ENCODE assay signal across 16 mouse cellular contexts in the genomic region with DNA sequence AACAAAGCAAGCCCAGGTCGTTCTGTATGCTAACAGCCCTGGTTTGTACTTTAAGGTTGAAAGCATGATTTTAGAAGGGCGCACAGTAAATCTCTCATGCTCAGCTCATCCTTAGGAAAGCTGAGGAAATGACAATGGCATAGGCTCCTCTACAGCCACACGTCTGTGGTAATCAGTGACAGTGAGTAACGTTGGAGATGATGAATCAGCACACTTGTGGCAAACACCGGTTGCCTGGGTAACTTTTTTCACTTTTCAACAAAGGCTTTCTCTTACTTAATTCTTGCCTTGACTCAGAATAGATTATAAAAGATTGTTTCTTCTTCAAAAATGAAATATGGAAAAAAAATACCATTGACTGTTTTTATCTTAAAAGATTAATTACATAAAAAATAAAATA.
DNase-seq lines count a peak whose midpoint lies in the region; ATAC-seq and TF ChIP-seq lines count a peak whose summit lies in the region.
"Had no signal": no experiment of that assay in that cellular context is flagged by ENCODE, and none has a peak within 500 bp of the region (broad histone marks: within the 10 kb centered on the region; RNA-seq: fewer than 3 reads in every experiment).

No protein-coding gene starts in this region.

- no peak overlapping the region for H3K9ac ChIP-seq in heart, adult 2 months (ENCODE audit: low read depth, low read length)
- H3K9ac ChIP-seq in kidney, embryonic 14.5 days (ENCODE audit: low read depth, low read length): no peak overlapping the region
- H3K9ac ChIP-seq: embryonic facial prominence, embryonic 12.5 days; hindbrain, embryonic 13.5 days; limb, embryonic 13.5 days had no signal

- DNase-seq in adrenal gland, postnatal 14 days: peak; percentile 17
- no peak for DNase-seq in adrenal gland, postnatal 4 days (ENCODE audit: low spot score in 2 of 2)
- peak; percentile 65 for DNase-seq in NIH3T3 (ENCODE audit: low read depth)
- no peak for DNase-seq in left cerebral cortex, postnatal 14 days (ENCODE audit: low spot score in 2 of 2)
- DNase-seq in heart, adult 2 months: no peak
- DNase-seq: cerebellum, adult 11 months; gastrocnemius, postnatal 14 days had no signal

- intact Hi-C loops in left cerebral cortex, postnatal 14 days (cut with DNase I): no loop called here
- intact Hi-C loops in heart, adult 2 months (cut with DNase I): no loop called here

- peak; percentile 98 for ATAC-seq in granulocyte monocyte progenitor cell, adult 5-6 weeks (replicated peaks; ENCODE audit: poor library complexity, severe bottlenecking)
- ATAC-seq in megakaryocyte progenitor cell, adult 5-6 weeks (replicated peaks; ENCODE audit: poor library complexity): peak; percentile 87
- ATAC-seq in kidney, embryonic 14.5 days (ENCODE audit: low FRiP score, low TSS enrichment): no peak
- ATAC-seq: forebrain, embryonic 16.5 days had no signal

- H3K79me2 ChIP-seq in heart, adult 2 months (replicated peaks; ENCODE audit: control insufficient read depth, insufficient read depth, low read length): no peaks in the 10 kb centered on the region

- H3K27ac ChIP-seq in heart, adult 2 months: no peak overlapping the region
- H3K27ac ChIP-seq in kidney, embryonic 14.5 days (ENCODE audit: low read depth, low read length): no peak overlapping the region
- H3K27ac ChIP-seq: embryonic facial prominence, embryonic 12.5 days; hindbrain, embryonic 13.5 days; limb, embryonic 13.5 days; macrophage had no signal

- no peak for TF ChIP-seq CTCF in heart, adult 2 months (IDR thresholded peaks at IDR 0.05)

- WGBS in heart, adult 2 months: 55% methylated on average over 5 of the region's 5 CpGs
- WGBS in kidney, embryonic 14.5 days: 74% methylated on average over 5 of the region's 5 CpGs

- no peaks in the 10 kb centered on the region; the same call in 1 of the 2 replicates for H3K4me1 ChIP-seq in heart, adult 2 months (ENCODE audit: control insufficient read depth, insufficient read depth, low read length)
- 0 out of 2 replicates have a peak, but pooled peaks cover 5% of the 10 kb centered on the region for H3K4me1 ChIP-seq in kidney, embryonic 14.5 days (ENCODE audit: control insufficient read depth, insufficient read depth, low read length)
- H3K4me1 ChIP-seq: embryonic facial prominence, embryonic 12.5 days had no signal

- H3K4me3 ChIP-seq in heart, adult 2 months: no peak overlapping the region
- H3K4me3 ChIP-seq in kidney, embryonic 14.5 days (ENCODE audit: low read length): no peak overlapping the region
- H3K4me3 ChIP-seq: embryonic facial prominence, embryonic 12.5 days; hindbrain, embryonic 13.5 days; limb, embryonic 13.5 days had no signal

- TF ChIP-seq POLR2A in heart, adult 2 months (IDR thresholded peaks at IDR 0.05; ENCODE audit: insufficient read depth, low read depth, low read length): no peak

- TF ChIP-seq EP300 in heart, adult 2 months (IDR thresholded peaks at IDR 0.05; ENCODE audit: insufficient read depth, low read depth, low read length): no peak

- no peaks in the 10 kb centered on the region for H3K27me3 ChIP-seq in heart, adult 2 months (ENCODE audit: control insufficient read depth, insufficient read depth, low read length)
- H3K27me3 ChIP-seq in kidney, embryonic 14.5 days (ENCODE audit: control insufficient read depth, insufficient read depth, low read length): no peaks in the 10 kb centered on the region
- H3K27me3 ChIP-seq: CH12.LX; embryonic facial prominence, embryonic 12.5 days; hindbrain, embryonic 13.5 days; limb, embryonic 13.5 days had no signal

- H3K4me2 ChIP-seq in kidney, embryonic 14.5 days (replicated peaks; ENCODE audit: low read depth, low read length): no peak overlapping the region
- H3K4me2 ChIP-seq: embryonic facial prominence, embryonic 12.5 days; hindbrain, embryonic 13.5 days; limb, embryonic 13.5 days had no signal

- H3K36me3 ChIP-seq in heart, adult 2 months (ENCODE audit: control insufficient read depth, insufficient read depth, low read length): no peaks in the 10 kb centered on the region
- no peaks in the 10 kb centered on the region for H3K36me3 ChIP-seq in kidney, embryonic 14.5 days (ENCODE audit: control insufficient read depth, insufficient read depth, low read length)
- H3K36me3 ChIP-seq: embryonic facial prominence, embryonic 12.5 days; hindbrain, embryonic 13.5 days; limb, embryonic 13.5 days had no signal

- H3K9me3 ChIP-seq in kidney, embryonic 14.5 days (ENCODE audit: control insufficient read depth, low read length): no peaks in the 10 kb centered on the region
- H3K9me3 ChIP-seq: embryonic facial prominence, embryonic 12.5 days; hindbrain, embryonic 13.5 days; limb, embryonic 13.5 days had no signal

Comparison
In these comparisons a context has a peak if more than half of its experiments do, and no peak if none do; other contexts are left out.
1. DNase-seq: peak in adrenal gland, postnatal 14 days (single experiment) and NIH3T3 (single experiment); none in adrenal gland, postnatal 4 days (0 of 2), left cerebral cortex, postnatal 14 days (0 of 2) and heart, adult 2 months (0 of 2).